Mouse (Mus musculus) erythroblast, embryonic 14.5 days (primary cell): Measurements from ENCODE around the gene Dnase1l3. TPM values are rescaled to one million over a fixed set of nuclear protein-coding genes. Genes with fewer than 3 reads are reported as not detected.

Experiments used
- H3K27me3 ChIP-seq: 2 replicates; pipeline ENCODE4 v1.6.1; 2012; ENCODE audit warnings: inconsistent platforms; ENCODE audit not compliant: control insufficient read depth
- H3K36me3 ChIP-seq: 2 replicates; pipeline ENCODE4 v1.6.1; 2012; ENCODE audit warnings: mild to moderate bottlenecking, inconsistent platforms; ENCODE audit not compliant: control insufficient read depth
- H3K4me1 ChIP-seq: 2 replicates; pipeline ENCODE4 v1.6.1; 2012; ENCODE audit warnings: inconsistent platforms; ENCODE audit not compliant: control insufficient read depth
- H3K4me3 ChIP-seq: replicated peaks from 2 replicates; pipeline ENCODE3; 2012; ENCODE audit warnings: moderate library complexity, mild to moderate bottlenecking, inconsistent platforms
- H3K9me3 ChIP-seq: 2 replicates; pipeline ENCODE4 v1.6.1; 2012; ENCODE audit warnings: low read length, inconsistent platforms, mixed read lengths; ENCODE audit not compliant: control insufficient read depth
- GATA1 ChIP-seq: IDR thresholded peaks from 2 replicates; pipeline ENCODE4 v1.6.1; 2012; ENCODE audit warnings: low read length, inconsistent platforms, mixed read lengths
- TAL1 ChIP-seq: IDR thresholded peaks from 3 replicates; pipeline ENCODE4 v1.6.1; 2012; ENCODE audit warnings: low read length, inconsistent platforms, mixed read lengths
- polyA plus RNA-seq: library from polyadenylated mRNA; stranded (reverse); fragments of >175 nt; gene quantifications from 2 replicates; pipeline ENCODE4 v1.2.3, GENCODE M21; 2012

Dnase1l3 gene
- polyA plus RNA-seq = 0.01 TPM in 1 of 2 replicates, not detected in the other

DNA sequence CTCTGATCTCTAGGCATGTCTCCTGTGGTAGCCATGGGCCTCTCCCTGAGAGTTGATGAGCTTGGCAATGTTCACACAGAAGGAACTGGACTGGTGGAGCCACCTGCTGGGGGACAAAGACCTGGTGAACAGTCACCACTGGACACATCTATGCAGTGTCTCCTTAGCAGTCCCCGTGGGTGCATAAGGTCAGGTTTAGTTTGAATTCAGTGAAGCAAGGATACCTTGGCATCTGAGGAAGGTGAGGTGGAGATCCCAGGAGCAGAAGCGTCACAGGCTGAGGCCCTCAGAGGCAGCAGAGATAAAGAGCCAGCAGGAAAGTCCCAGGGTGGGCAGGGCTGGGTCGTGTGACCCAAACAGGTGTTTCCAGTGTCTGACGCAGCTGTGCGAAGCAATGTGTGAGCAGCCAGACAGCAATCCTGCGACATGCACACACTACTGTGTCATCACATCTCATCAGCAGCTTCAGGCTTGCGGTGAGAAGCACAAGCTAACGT lies at the start of gene Dnase1l3:
TSS of gene Dnase1l3 (minus strand) at position 303 of the 497 bp plus-strand sequence.
- no peaks in the 10 kb centered on the region for H3K9me3 ChIP-seq
- H3K36me3 ChIP-seq = no peaks in the 10 kb centered on the region
- no peak within 1 kb of the TSS for H3K4me3 ChIP-seq
- TF ChIP-seq TAL1 (no peak), GATA1 (no peak)
- H3K27me3 ChIP-seq = no peaks in the 10 kb centered on the region
- H3K4me1 ChIP-seq = peaks cover 2% of the 10 kb centered on the region

DNA sequence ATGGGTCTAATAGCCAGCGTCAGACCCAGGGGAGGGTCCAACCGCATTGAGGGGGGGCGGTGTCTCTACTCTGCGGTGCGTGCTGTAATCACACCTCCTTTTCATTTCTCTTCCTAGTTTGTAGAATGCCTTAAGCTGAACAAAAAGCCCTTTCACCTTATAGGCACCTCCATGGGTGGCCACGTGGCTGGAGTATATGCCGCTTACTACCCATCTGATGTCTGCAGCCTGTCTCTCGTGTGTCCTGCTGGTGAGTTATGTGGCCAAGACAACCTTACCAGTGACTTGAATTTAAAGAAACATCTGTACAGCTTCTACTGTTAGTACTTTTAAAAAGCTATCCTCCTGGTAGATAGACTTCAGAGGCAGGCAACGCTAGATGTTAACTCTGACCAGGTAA lies 48.2 kb upstream of the Dnase1l3 start:
- no peaks in the 10 kb centered on the region for H3K4me1 ChIP-seq
- H3K9me3 ChIP-seq = no peaks in the 10 kb centered on the region
- no peak overlapping the region for H3K4me3 ChIP-seq
- H3K27me3 ChIP-seq = no peaks in the 10 kb centered on the region
- H3K36me3 ChIP-seq = no peaks in the 10 kb centered on the region; the same call in 1 of the 2 replicates
- no peak for TF ChIP-seq TAL1
- no peak for TF ChIP-seq GATA1

DNA sequence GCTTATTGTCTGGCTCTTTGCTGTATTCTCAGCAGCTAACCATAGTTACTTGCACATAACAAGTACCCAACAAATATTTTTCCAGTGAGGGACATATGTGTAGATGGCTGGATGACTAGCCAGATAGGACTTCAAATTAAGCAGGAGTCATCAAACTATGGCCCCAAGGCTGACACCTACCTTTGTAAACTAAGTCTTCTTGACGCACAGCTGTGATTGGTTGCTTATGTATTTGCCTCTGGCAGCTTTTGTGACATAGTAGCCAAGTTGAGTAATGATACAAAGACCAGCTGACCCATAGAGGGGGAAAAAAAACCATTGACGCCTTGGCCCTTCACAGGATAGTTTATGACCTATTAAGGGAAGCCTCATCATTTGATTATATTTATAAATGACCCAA lies 47.7 kb upstream of the Dnase1l3 start:
- TF ChIP-seq GATA1 (no peak), TAL1 (no peak)
- H3K36me3 ChIP-seq = no peaks in the 10 kb centered on the region; the same call in 1 of the 2 replicates
- H3K4me1 ChIP-seq = no peaks in the 10 kb centered on the region
- H3K27me3 ChIP-seq = no peaks in the 10 kb centered on the region
- no peak overlapping the region for H3K4me3 ChIP-seq
- H3K9me3 ChIP-seq = no peaks in the 10 kb centered on the region

DNA sequence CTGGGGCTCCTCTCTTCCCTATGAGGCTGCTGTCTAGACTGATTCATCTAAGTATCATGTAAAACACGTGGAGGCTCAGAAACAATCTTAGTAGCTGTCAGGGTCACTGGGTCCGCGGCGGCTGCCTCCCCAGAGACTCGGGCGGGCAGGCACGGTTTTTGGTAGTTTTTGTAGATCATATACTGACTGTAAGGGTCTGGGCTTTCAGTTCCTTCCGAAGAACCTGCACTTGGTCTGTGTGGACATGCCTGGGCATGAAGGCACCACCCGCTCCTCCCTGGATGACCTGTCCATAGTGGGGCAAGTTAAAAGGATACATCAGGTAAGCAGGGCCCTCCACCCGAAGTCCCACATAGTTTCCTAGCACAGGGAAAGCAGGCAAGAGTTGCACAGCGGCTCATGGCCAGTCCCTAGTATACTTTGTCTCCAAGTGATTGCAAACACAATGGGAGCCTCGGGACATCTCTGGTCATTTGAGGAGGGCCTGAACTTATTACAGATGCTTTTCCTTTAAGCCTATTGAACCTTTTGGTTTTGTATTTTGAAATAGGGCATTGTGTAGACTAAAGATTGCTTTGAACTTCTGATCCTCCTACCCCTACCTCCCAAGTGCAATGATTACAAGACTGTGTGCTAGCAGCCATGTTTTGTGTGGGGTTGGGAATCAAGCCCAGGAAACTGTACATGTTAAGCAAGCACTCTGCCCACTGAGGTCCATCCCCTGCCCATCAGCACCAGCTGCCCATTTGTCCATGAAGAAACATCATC lies 46.7 kb upstream of the Dnase1l3 start:
- TF ChIP-seq TAL1 = no peak
- TF ChIP-seq GATA1 = no peak
- Histone ChIP-seq H3K27me3 (no peaks in the 10 kb centered on the region), H3K4me3 (no peak overlapping the region), H3K36me3 (no peaks in the 10 kb centered on the region; the same call in 1 of the 2 replicates), H3K4me1 (no peaks in the 10 kb centered on the region), H3K9me3 (no peaks in the 10 kb centered on the region)

DNA sequence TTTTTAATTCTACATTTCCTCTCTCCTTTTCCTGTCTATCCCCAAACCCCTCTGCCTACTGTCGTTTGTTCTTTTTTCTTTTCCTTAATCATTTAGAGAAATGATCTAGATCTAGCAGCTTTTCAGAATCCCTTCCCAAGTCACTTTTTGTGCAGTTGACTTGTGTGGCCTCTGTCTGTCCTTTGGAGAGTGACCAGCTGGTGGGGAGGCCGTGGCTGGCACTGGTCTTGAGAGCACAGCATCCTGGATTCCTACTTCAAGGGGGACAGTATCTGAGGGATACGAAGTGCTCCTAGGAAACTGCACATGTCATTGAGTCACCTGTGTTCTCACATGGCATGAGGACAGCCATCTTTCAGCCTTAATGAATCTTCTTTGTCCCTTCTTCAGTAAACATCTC lies 45.8 kb upstream of the Dnase1l3 start:
- no peaks in the 10 kb centered on the region for H3K4me1 ChIP-seq
- H3K9me3 ChIP-seq = no peaks in the 10 kb centered on the region
- no peaks in the 10 kb centered on the region; the same call in 1 of the 2 replicates for H3K36me3 ChIP-seq
- TF ChIP-seq TAL1 = no peak
- no peak for TF ChIP-seq GATA1
- no peaks in the 10 kb centered on the region for H3K27me3 ChIP-seq
- no peak overlapping the region for H3K4me3 ChIP-seq

DNA sequence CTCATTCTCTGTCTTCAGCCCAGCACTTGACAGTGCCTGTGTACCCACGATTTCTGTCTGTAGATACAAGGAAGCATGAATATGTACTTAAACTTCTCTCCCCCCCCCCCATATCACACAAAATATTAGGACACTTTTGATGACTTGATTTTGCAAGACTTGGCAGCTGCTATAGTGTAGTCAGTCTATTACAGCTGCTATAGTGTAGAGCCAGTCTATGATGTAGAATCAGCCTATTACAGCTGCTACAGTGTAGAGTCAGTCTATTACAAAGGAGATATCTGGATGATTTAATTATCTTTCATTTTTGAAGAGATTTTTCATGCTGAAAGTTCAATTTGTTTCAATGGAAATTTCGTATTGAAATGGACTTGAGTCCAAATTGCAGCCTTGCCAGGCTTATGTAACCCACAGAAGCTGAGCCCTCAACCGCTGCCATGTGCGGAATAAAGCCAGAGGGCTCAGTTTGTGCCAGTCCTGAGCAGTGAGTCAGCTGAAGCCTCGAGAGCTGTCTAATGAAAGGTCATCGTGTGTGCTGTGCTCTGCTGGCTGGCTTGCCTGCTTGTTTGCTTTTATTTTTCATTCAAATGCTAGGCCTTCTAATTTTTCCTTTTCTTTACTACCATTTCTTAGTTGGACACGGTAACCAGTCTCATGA lies 44.5 kb upstream of the Dnase1l3 start:
- TF ChIP-seq GATA1 (no peak), TAL1 (no peak)
- Histone ChIP-seq H3K36me3 (no peaks in the 10 kb centered on the region; the same call in 1 of the 2 replicates), H3K4me3 (no peak overlapping the region), H3K9me3 (no peaks in the 10 kb centered on the region), H3K27me3 (no peaks in the 10 kb centered on the region), H3K4me1 (no peaks in the 10 kb centered on the region)

DNA sequence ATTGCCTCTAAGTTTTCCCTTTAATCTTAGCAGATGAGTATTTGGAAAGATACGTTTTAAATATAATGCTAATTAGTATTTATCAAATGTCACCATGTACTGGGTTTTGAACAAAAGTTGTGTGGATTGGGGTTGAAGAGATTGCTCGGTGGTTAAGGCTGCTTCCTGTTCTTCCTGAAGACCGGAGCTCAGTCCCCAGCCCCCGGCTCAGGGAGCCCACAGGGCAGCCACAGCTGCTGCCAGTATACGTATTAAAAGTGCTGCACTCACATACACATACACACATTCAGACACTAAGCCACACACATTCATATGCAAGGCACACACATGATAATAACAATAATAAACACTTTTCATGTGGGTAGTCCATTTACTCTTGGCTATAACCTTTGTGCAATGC lies 43.8 kb upstream of the Dnase1l3 start:
- no peak overlapping the region for H3K4me3 ChIP-seq
- H3K27me3 ChIP-seq = no peaks in the 10 kb centered on the region
- H3K4me1 ChIP-seq = no peaks in the 10 kb centered on the region
- no peaks in the 10 kb centered on the region for H3K9me3 ChIP-seq
- H3K36me3 ChIP-seq = no peaks in the 10 kb centered on the region; the same call in 1 of the 2 replicates
- no peak for TF ChIP-seq GATA1
- TF ChIP-seq TAL1 = no peak

DNA sequence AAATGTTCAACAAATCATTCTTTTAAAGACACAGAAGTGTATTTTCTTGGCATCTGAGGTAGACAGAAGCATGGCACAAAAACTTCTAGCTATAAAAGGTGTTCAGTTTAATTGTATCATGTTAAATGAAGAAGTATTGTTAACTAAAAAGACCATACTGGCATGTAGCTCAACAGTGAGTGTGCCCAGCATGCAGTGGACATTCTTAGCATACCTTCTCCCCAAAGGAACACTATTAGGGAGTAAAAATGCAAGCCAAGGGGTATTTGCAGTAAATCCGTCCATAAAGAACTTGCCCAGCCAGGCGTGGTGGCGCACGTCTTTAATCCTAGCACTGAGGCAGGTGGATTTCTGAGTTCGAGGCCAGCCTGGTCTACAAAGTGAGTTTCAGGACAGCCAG lies 42.0 kb upstream of the Dnase1l3 start:
- Histone ChIP-seq H3K4me1 (no peaks in the 10 kb centered on the region), H3K4me3 (no peak overlapping the region), H3K36me3 (no peaks in the 10 kb centered on the region; the same call in 1 of the 2 replicates), H3K9me3 (no peaks in the 10 kb centered on the region), H3K27me3 (no peaks in the 10 kb centered on the region)
- TF ChIP-seq GATA1 (no peak), TAL1 (no peak)

DNA sequence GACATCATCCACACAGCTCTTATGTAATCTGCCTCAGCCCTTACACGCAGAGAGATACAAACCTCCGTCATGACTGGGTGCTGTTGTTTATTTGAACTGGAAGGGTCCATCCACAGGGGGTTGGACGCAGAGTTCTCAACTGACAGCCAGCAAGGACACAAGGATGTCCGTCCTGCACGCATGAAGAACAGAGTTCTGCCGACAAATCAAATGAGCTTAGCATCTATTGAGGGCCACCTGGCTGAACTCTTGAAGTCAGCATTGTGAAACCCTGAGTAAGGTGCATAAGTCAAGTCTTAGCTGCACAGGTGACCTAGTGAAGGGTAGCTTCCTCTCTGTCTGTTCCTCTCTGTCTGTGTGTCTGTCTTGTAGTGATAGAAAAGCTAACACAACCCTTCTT lies 41.6 kb upstream of the Dnase1l3 start:
- TF ChIP-seq TAL1 = no peak
- no peak for TF ChIP-seq GATA1
- H3K27me3 ChIP-seq = no peaks in the 10 kb centered on the region
- H3K4me1 ChIP-seq = no peaks in the 10 kb centered on the region
- no peak overlapping the region for H3K4me3 ChIP-seq
- H3K9me3 ChIP-seq = no peaks in the 10 kb centered on the region
- H3K36me3 ChIP-seq = no peaks in the 10 kb centered on the region; the same call in 1 of the 2 replicates
